Mouse (Mus musculus) olfactory bulb, adult 2 months (tissue): Measurements from ENCODE around the gene Aoc1. TPM values are rescaled to one million over a fixed set of nuclear protein-coding genes. Genes with fewer than 3 reads are reported as not detected.
"Not testable (repeated sequence)": the region's sequence is repeated elsewhere in the genome, so short reads cannot be mapped to it uniquely, and the experiment has no call there.

Source experiments
- H3K27ac ChIP-seq: fragments of 200-500 bp; 2 replicates; pipeline ENCODE4 v1.5.1; 2012; ENCODE audit warnings: low read depth, low read length; ENCODE audit not compliant: insufficient read depth
- H3K4me1 ChIP-seq: fragments of 200-500 bp; 2 replicates; pipeline ENCODE4 v1.6.1; 2012; ENCODE audit warnings: low read length; ENCODE audit not compliant: control insufficient read depth, insufficient read depth
- H3K4me3 ChIP-seq: fragments of 200-500 bp; 2 replicates; pipeline ENCODE4 v1.5.1; 2012; ENCODE audit warnings: mild to moderate bottlenecking, low read depth, low read length, moderate library complexity; ENCODE audit not compliant: insufficient read depth
- CTCF ChIP-seq: fragments of 200-500 bp; IDR thresholded peaks from 2 replicates; pipeline ENCODE4 v1.5.1; 2012; ENCODE audit warnings: low read depth, mild to moderate bottlenecking, low read length, moderate library complexity; ENCODE audit not compliant: insufficient read depth
- POLR2A ChIP-seq: fragments of 200-500 bp; IDR thresholded peaks from 2 replicates; pipeline ENCODE4 v1.6.1; 2012; ENCODE audit warnings: mild to moderate bottlenecking, low read depth, low read length, moderate library complexity; ENCODE audit not compliant: insufficient read depth
- WGBS: fragments of 180-500 bp; shearing (Covaris S2); methylation state at CpG from one replicate; pipeline ENCODE4 v1.1.7; 2018; 5-methylcytosine and 5-hydroxymethylcytosine counted together
- polyA plus RNA-seq: library from polyadenylated mRNA; stranded (reverse); fragments of >200 nt; gene quantifications from 2 replicates; pipeline ENCODE4 v1.2.4, GENCODE M21; 2012; ENCODE audit warnings: low replicate concordance; ENCODE audit not compliant: missing spikeins, insufficient read depth, insufficient read length

The Aoc1 gene
- polyA plus RNA-seq, 1 experiment: not detected

- H3K27ac ChIP-seq: no peak overlapping the region
- H3K4me1 ChIP-seq: no peaks in the 10 kb centered on the region
- TF ChIP-seq CTCF (no peak), POLR2A (no peak)
- WGBS: 56% methylated on average over 8 of the region's 8 CpGs
- no peak overlapping the region for H3K4me3 ChIP-seq
These were observed 14.9 kb upstream of the Aoc1 start for GRCm38 (mm10) chr6:48857613-48858302.

DNA sequence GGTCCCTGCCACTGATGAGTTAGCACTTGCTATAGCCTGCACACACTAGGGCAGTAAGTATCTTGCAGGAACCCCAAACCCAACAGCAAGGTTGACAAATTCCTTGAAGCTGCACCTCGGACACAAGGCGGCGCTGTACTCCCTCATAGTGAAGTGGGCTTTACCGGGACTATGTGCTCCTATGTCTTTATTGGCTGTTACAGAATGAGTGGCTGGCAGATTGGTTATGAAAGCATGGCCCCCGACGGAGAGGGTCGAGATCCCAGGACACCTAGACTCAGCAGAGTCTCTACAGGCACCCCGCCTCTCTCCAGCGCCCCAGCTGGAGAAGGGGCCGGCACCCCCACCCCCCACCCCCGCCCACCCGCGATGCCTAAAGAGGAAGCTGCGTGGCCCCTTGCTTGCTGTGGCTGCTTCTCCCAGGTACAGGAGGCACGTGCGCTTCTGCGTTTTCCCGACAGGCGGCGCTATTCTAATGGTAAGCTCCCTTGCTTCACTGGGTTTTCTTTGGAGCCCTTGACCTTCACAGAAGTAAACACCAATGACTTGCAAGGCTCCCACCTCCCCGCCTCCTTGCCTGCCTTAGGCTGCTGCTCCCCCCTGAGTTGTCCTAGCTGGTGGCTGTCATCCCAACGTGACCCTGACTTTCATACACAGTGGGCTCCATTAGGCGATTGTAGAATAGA is 12.4 kb upstream of the Aoc1 start:
- Histone ChIP-seq H3K4me1 (no peaks in the 10 kb centered on the region), H3K27ac (no peak overlapping the region), H3K4me3 (no peak overlapping the region)
- no peak for TF ChIP-seq POLR2A
- TF ChIP-seq CTCF: no peak
- 11% methylated on average over 23 of the region's 23 CpGs for WGBS

DNA sequence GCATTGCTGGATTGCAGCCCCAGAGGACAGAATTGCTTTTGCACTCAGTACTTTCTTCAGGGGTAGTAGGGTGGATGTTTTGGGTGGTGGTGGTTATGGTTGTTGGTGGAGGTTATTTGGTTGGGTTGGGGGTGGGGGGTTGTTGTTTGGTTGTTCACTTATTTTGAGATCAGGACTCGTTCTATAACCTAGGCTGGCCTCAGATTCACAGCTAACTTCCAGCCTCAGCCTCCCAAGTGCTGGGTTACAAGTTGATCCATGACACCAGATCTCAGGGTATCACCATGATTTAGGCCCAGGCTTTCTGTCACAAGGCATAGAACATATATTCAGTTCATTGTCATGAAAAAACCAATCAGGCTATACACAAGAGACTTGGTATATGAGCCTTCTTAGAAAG is 11.8 kb upstream of the Aoc1 start:
- no peaks in the 10 kb centered on the region for H3K4me1 ChIP-seq
- TF ChIP-seq CTCF (no peak), POLR2A (no peak)
- H3K27ac ChIP-seq: no peak overlapping the region
- 100% methylated on average over 1 of the region's 1 CpGs for WGBS
- H3K4me3 ChIP-seq: no peak overlapping the region

GRCm38 (mm10) chr6:48861616-48862280 is 10.9 kb upstream of the Aoc1 start:
- no peak for TF ChIP-seq CTCF
- no peak for TF ChIP-seq POLR2A
- no peak overlapping the region for H3K27ac ChIP-seq
- WGBS: 69% methylated on average over 12 of the region's 12 CpGs
- H3K4me1 ChIP-seq: no peaks in the 10 kb centered on the region
- H3K4me3 ChIP-seq: no peak overlapping the region

GRCm38 (mm10) chr6:48862816-48863215 is 9.9 kb upstream of the Aoc1 start:
- Histone ChIP-seq H3K4me3 (no peak overlapping the region), H3K27ac (no peak overlapping the region), H3K4me1 (no peaks in the 10 kb centered on the region)
- 83% methylated on average over 4 of the region's 4 CpGs for WGBS
- TF ChIP-seq CTCF (no peak), POLR2A (no peak)

GRCm38 (mm10) chr6:48863488-48863887 is 9.2 kb upstream of the Aoc1 start:
- Histone ChIP-seq H3K4me1 (no peaks in the 10 kb centered on the region), H3K27ac (no peak overlapping the region), H3K4me3 (no peak overlapping the region)
- no peak for TF ChIP-seq CTCF
- no peak for TF ChIP-seq POLR2A
- WGBS: 94% methylated on average over 7 of the region's 7 CpGs

DNA sequence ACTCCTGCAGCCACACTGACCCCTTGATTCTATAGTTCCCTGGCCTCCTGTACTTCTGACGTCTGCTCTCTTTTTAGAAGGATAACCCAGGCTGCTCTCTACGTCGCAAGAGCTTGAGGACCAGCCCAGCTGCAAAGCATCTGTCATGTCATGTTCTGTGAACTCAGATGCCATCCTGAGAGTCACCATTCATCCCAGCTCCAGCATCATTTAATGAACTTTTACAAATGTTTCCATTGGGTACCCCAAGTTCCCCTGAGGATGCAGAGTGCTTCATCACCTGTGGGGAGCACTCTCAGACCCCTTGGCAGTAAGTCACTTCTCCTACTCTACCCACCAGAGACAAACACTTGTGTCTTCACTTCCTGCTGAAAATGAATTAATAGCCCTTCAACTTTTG is 8.5 kb upstream of the Aoc1 start:
- Histone ChIP-seq H3K4me3 (no peak overlapping the region), H3K27ac (no peak overlapping the region), H3K4me1 (no peaks in the 10 kb centered on the region)
- 83% methylated on average over 3 of the region's 3 CpGs for WGBS
- TF ChIP-seq POLR2A: no peak
- TF ChIP-seq CTCF: no peak

GRCm38 (mm10) chr6:48864723-48865122 is 8.0 kb upstream of the Aoc1 start:
- Histone ChIP-seq H3K27ac (no peak overlapping the region), H3K4me3 (no peak overlapping the region), H3K4me1 (no peaks in the 10 kb centered on the region)
- no peak for TF ChIP-seq POLR2A
- WGBS: 96% methylated on average over 3 of the region's 3 CpGs

DNA sequence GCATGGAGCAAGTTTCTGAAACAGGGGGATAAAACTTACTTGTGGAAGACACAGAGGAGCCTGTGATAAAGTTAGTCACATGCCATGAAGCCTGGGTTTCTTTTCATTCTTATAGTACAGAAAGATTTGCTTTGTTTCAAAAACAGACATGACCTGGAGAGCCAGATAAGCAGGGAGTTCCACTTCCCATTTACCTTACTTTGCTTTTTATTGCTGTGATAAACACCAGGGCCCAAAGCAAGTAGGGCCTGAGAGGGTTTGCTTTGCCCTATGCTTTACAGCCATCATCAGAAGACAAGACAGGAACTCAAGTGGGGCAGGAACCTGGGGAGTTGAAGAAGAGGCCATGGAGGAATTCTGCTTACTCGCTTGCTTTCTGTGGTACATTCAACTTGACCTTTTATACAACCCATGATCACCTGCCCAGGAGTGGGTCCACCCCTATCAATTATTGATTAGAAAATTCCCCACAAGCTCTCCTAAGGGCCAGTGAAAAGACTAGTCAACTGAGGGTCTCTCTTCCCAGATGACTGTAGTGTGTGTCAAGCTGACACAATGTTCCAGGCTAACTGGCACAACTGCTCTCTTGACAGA is 7.4 kb upstream of the Aoc1 start:
- WGBS: 100% methylated on average over 1 of the region's 1 CpGs
- Histone ChIP-seq H3K4me3 (no peak overlapping the region), H3K27ac (no peak overlapping the region), H3K4me1 (no peaks in the 10 kb centered on the region)
- no peak for TF ChIP-seq POLR2A
- TF ChIP-seq CTCF: no peak

GRCm38 (mm10) chr6:48866355-48866950 is 6.2 kb upstream of the Aoc1 start:
- H3K4me1 ChIP-seq, H3K4me3 ChIP-seq: not testable (repeated sequence)
- WGBS: 64% methylated on average over 1 of the region's 1 CpGs

More at GRCm38 (mm10) chr6:48866355-48866950, 6.2 kb upstream of the Aoc1 start:
- not testable (repeated sequence) for H3K27ac ChIP-seq
